Mouse (Mus musculus): Measurements from ENCODE around the gene 1700016K19Rik. TPM values are rescaled to one million over a fixed set of nuclear protein-coding genes. Genes with fewer than 3 reads are reported as not detected.
"Not testable (repeated sequence)": the region's sequence is repeated elsewhere in the genome, so short reads cannot be mapped to it uniquely, and the experiment has no call there.

1700016K19Rik gene
- polyA plus RNA-seq, 1 experiment from 2014 or later, result 5.5 TPM

- no peaks in the 10 kb centered on the region for H3K36me3 ChIP-seq (replicated peaks)
- no peak overlapping the region for H3K9ac ChIP-seq
- H3K9me3 ChIP-seq, result no peaks in the 10 kb centered on the region
- no peaks in the 10 kb centered on the region for H3K4me1 ChIP-seq
- 91% methylated on average over 8 of the region's 8 CpGs for WGBS
- no peaks in the 10 kb centered on the region for H3K27me3 ChIP-seq (replicated peaks)
- H3K27ac ChIP-seq, result no peak overlapping the region
- H3K4me2 ChIP-seq, result no peak overlapping the region
- ATAC-seq (replicated peaks), result no peak
- no peak overlapping the region for H3K4me3 ChIP-seq
Measured at GRCm38 (mm10) chr11:75991911-75992310, 7.8 kb upstream of the 1700016K19Rik start.

DNA sequence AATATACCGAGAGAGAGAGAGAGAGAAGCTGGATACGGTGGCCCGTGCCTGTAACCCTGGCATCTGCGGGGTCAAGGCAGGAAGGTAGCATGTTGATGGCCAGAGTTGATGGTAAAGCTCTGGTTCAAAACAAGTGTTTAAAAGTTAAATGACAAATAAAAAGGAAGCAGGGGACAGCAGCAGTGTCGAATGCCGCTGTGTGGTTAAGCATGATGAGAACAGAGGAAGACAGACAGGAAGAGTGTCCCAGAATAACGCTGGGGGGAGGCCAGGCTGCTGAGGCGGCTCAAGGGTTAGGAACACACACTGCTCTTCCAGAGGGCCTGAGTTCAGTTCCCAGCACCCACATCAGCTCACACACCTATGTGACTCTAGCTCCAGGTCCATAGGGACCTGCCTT, 7.2 kb upstream of the 1700016K19Rik start:
- WGBS, result 92% methylated on average over 8 of the region's 8 CpGs
- Histone ChIP-seq H3K36me3 (replicated peaks) (no peaks in the 10 kb centered on the region), H3K9ac (no peak overlapping the region), H3K4me1 (no peaks in the 10 kb centered on the region), H3K4me3 (no peak overlapping the region), H3K4me2 (no peak overlapping the region), H3K27ac (no peak overlapping the region), H3K9me3 (no peaks in the 10 kb centered on the region), H3K27me3 (replicated peaks) (no peaks in the 10 kb centered on the region)
- no peak for ATAC-seq (replicated peaks)

DNA sequence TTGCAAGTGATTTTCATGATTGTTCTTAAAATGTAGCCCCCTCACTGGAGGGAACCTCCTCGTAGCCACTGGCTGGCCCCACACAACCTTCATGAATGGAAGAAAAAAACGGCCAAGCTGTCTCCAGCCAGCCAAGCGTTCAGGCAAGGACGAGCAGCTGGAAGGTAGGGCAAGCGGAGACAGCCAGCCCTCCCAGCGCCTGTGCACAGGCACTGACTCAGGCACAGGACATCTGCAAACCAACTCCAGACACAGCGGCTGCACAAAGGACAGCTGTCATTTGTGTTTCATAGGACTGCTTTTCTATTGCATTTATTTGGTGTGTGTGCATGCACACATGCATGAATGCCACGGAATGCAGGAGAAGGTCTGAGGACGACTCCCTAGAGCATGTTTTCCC, 5.4 kb upstream of the 1700016K19Rik start:
- no peaks in the 10 kb centered on the region for H3K27me3 ChIP-seq (replicated peaks)
- no peak overlapping the region for H3K27ac ChIP-seq
- H3K4me1 ChIP-seq, result peaks cover under 1% of the 10 kb centered on the region; the same call in 1 of the 2 replicates
- no peak for ATAC-seq (replicated peaks)
- H3K9ac ChIP-seq, result no peak overlapping the region
- H3K9me3 ChIP-seq, result no peaks in the 10 kb centered on the region
- H3K4me3 ChIP-seq, result no peak overlapping the region
- no peaks in the 10 kb centered on the region for H3K36me3 ChIP-seq (replicated peaks)
- 47% methylated on average over 9 of the region's 9 CpGs for WGBS
- no peak overlapping the region for H3K4me2 ChIP-seq

- WGBS, result 90% methylated on average over 5 of the region's 5 CpGs
- no peaks in the 10 kb centered on the region for H3K36me3 ChIP-seq (replicated peaks)
- H3K9me3 ChIP-seq, result no peaks in the 10 kb centered on the region
- H3K4me3 ChIP-seq, result no peak overlapping the region
- no peak overlapping the region for H3K9ac ChIP-seq
- no peak overlapping the region for H3K27ac ChIP-seq
- H3K27me3 ChIP-seq (replicated peaks), result no peaks in the 10 kb centered on the region
- ATAC-seq (replicated peaks), result no peak
- peaks cover 9% of the 10 kb centered on the region for H3K4me1 ChIP-seq
- H3K4me2 ChIP-seq, result no peak overlapping the region
Measured at GRCm38 (mm10) chr11:76000701-76001100, 989 bp downstream of the 1700016K19Rik start.

DNA sequence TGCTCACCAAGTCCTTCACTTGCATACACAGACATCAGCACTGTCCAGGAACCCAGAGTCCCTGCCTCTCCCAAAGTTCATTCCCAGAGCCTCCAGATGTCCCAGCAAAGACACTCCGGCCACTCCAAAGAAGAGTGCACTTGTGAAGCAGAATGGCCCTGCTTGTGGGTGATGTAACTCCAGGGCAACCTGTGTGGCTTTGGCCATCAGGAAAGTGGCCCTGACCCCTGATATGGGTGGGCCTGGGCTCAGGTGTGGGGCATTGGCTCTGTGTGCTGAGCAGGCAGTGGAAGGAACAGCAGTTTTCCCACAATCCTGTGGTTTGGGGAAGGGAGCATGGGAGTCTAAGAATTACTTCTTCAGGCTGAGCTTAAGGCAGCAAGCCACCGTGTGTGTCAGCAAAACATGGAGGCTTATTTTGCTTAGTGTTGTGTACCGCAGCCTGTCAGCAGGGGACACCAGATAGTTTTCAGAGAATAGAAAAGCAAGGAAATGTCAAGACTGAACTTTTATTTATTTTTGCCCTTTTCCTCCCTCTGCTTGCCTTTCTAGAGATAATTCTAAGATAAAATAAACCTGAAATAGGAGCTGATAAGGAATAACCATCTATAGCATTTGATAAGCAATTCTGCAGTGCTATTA, 1.6 kb downstream of the 1700016K19Rik start:
- Histone ChIP-seq H3K4me2 (no peak overlapping the region), H3K27ac (no peak overlapping the region), H3K36me3 (replicated peaks) (no peaks in the 10 kb centered on the region), H3K4me1 (peaks cover 9% of the 10 kb centered on the region), H3K27me3 (replicated peaks) (no peaks in the 10 kb centered on the region), H3K9me3 (no peaks in the 10 kb centered on the region), H3K4me3 (no peak overlapping the region), H3K9ac (no peak overlapping the region)
- WGBS, result 44% methylated on average over 3 of the region's 3 CpGs
- no peak for ATAC-seq (replicated peaks)

DNA sequence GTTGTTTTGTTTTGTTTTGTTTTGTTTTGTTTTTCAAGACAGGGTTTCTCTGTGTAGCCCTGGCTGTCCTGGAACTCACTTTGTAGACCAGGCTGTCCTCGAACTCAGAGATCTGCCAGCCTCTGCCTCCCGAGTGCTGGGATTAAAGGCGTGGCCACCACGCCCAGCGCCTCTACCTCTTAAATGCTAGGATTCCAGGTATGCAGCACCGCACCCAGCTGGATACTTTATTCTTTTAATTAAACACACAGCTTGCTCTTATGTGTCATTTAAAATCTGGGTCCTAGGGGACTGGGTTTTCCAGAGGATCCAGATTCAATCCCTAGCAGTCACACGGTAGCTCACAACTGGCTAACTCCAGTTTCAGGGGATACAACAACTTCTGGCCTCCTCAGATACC, 4.6 kb downstream of the 1700016K19Rik start:
- not testable (repeated sequence) for H3K9ac ChIP-seq; H3K4me2 ChIP-seq; H3K4me1 ChIP-seq; H3K27me3 ChIP-seq (replicated peaks); ATAC-seq (replicated peaks); H3K9me3 ChIP-seq; H3K27ac ChIP-seq; H3K36me3 ChIP-seq (replicated peaks); H3K4me3 ChIP-seq
- 90% methylated on average over 7 of the region's 7 CpGs for WGBS

GRCm38 (mm10) chr11:76008162-76008561, 8.4 kb downstream of the 1700016K19Rik start:
- H3K27ac ChIP-seq, result no peak overlapping the region
- no peak for ATAC-seq (replicated peaks)
- 87% methylated on average over 2 of the region's 2 CpGs for WGBS

GRCm38 (mm10) chr11:76009101-76009500, 9.4 kb downstream of the 1700016K19Rik start:
- ATAC-seq (replicated peaks), result no peak
- Histone ChIP-seq H3K4me2 (no peak overlapping the region), H3K27ac (no peak overlapping the region)

More at GRCm38 (mm10) chr11:76008162-76008561, 8.4 kb downstream of the 1700016K19Rik start:
- H3K4me2 ChIP-seq, result no peak overlapping the region
- no peaks in the 10 kb centered on the region for H3K4me1 ChIP-seq
- no peaks in the 10 kb centered on the region for H3K9me3 ChIP-seq
- no peak overlapping the region for H3K4me3 ChIP-seq
- H3K9ac ChIP-seq, result no peak overlapping the region
- no peaks in the 10 kb centered on the region for H3K27me3 ChIP-seq (replicated peaks)
- no peaks in the 10 kb centered on the region for H3K36me3 ChIP-seq (replicated peaks)

GRCm38 (mm10) chr11:76010838-76011624, 11.3 kb downstream of the 1700016K19Rik start:
- no peak overlapping the region for H3K27ac ChIP-seq
- H3K4me3 ChIP-seq, result no peak overlapping the region
- H3K27me3 ChIP-seq (replicated peaks), result no peaks in the 10 kb centered on the region
- ATAC-seq (replicated peaks), result no peak
- H3K9me3 ChIP-seq, result no peaks in the 10 kb centered on the region
- no peak overlapping the region for H3K4me2 ChIP-seq
- H3K36me3 ChIP-seq (replicated peaks), result no peaks in the 10 kb centered on the region
- H3K4me1 ChIP-seq, result no peaks in the 10 kb centered on the region
- 90% methylated on average over 9 of the region's 9 CpGs for WGBS
- H3K9ac ChIP-seq, result no peak overlapping the region

More at GRCm38 (mm10) chr11:76009101-76009500, 9.4 kb downstream of the 1700016K19Rik start:
- 81% methylated on average over 6 of the region's 6 CpGs for WGBS
- no peaks in the 10 kb centered on the region for H3K9me3 ChIP-seq
- H3K36me3 ChIP-seq (replicated peaks), result no peaks in the 10 kb centered on the region
- H3K9ac ChIP-seq, result no peak overlapping the region
- H3K4me1 ChIP-seq, result no peaks in the 10 kb centered on the region
- no peaks in the 10 kb centered on the region for H3K27me3 ChIP-seq (replicated peaks)
- no peak overlapping the region for H3K4me3 ChIP-seq

- ATAC-seq (replicated peaks), result no peak
- H3K4me2 ChIP-seq, result no peak overlapping the region
Measured at GRCm38 (mm10) chr11:76015251-76015650, 15.5 kb downstream of the 1700016K19Rik start.

DNA sequence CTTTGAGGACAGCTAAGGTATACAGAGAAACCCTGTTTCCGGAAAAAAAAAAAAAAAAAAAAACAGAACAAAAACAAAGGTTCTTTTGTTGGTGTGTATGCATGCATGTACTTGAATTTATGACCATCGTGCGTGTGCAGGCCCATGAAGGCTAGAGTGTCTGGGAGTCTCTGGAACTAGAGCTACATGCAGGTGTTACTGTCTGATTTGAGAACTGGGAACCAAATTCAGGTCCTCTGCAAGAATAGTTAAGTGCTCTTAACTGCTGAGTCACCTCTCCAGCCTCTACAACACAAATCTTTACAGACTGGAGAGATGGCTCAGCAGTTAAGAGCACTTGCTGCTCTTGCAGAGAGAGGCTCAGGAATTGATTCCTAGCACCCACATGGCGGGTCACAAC, 16.1 kb downstream of the 1700016K19Rik start:
- Histone ChIP-seq H3K27ac (no peak overlapping the region), H3K4me3 (no peak overlapping the region), H3K27me3 (replicated peaks) (no peaks in the 10 kb centered on the region), H3K36me3 (replicated peaks) (no peaks in the 10 kb centered on the region), H3K4me2 (no peak overlapping the region), H3K9me3 (no peaks in the 10 kb centered on the region), H3K9ac (no peak overlapping the region), H3K4me1 (no peaks in the 10 kb centered on the region)
- ATAC-seq (replicated peaks), result no peak
- WGBS, result 88% methylated on average over 4 of the region's 4 CpGs

More at GRCm38 (mm10) chr11:76015251-76015650, 15.5 kb downstream of the 1700016K19Rik start:
- 87% methylated on average over 6 of the region's 6 CpGs for WGBS
- Histone ChIP-seq H3K9ac (no peak overlapping the region), H3K4me1 (no peaks in the 10 kb centered on the region), H3K27me3 (replicated peaks) (no peaks in the 10 kb centered on the region), H3K9me3 (no peaks in the 10 kb centered on the region), H3K4me3 (no peak overlapping the region), H3K36me3 (replicated peaks) (no peaks in the 10 kb centered on the region), H3K27ac (no peak overlapping the region)

GRCm38 (mm10) chr11:76019879-76020278, 20.2 kb downstream of the 1700016K19Rik start:
- no peak overlapping the region for H3K27ac ChIP-seq
- ATAC-seq (replicated peaks), result no peak
- H3K9ac ChIP-seq, result no peak overlapping the region
- no peaks in the 10 kb centered on the region for H3K36me3 ChIP-seq (replicated peaks)
- H3K4me1 ChIP-seq, result no peaks in the 10 kb centered on the region
- no peak overlapping the region for H3K4me3 ChIP-seq
- no peak overlapping the region for H3K4me2 ChIP-seq
- 84% methylated on average over 4 of the region's 4 CpGs for WGBS
- no peaks in the 10 kb centered on the region for H3K9me3 ChIP-seq
- H3K27me3 ChIP-seq (replicated peaks), result no peaks in the 10 kb centered on the region

DNA sequence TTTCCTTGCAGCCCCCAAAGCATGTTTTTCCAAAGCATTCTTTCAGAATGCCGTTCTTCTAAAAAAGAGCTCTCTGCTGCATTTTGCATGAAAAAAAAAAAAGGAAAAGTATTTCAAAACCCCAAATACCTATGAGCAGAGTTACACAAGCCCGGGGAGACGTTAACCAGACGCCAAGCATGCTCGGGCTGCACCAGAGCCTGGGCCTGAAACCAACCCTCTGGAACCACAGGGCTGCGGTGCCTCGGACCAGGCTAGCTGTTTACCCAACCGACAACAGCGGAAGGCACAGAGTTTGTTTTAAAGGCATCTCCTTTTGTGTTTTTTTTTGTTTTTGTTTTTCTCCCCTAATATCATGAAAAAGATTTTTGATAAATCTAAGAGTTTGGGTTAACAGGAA, 21.2 kb downstream of the 1700016K19Rik start:
- Histone ChIP-seq H3K4me3 (no peak overlapping the region), H3K36me3 (replicated peaks) (no peaks in the 10 kb centered on the region), H3K4me2 (no peak overlapping the region), H3K9ac (no peak overlapping the region), H3K27me3 (replicated peaks) (no peaks in the 10 kb centered on the region), H3K27ac (no peak overlapping the region), H3K9me3 (no peaks in the 10 kb centered on the region), H3K4me1 (no peaks in the 10 kb centered on the region)
- WGBS, result 85% methylated on average over 9 of the region's 9 CpGs
- ATAC-seq (replicated peaks), result no peak

Data from midbrain, embryonic 15.5 days (tissue).